Mouse (Mus musculus): ENCODE measurements around the gene Scyl2.

The Scyl2 gene

GRCm38 (mm10) chr10:89595935-89596334 is 90.2 kb downstream of the Scyl2 start:
- DNase-seq (ENCODE audit: low read depth, low spot score), result no peak

GRCm38 (mm10) chr10:89595514-89595913 is 90.6 kb downstream of the Scyl2 start:
- DNase-seq (ENCODE audit: low read depth, low spot score), result no peak

GRCm38 (mm10) chr10:89594309-89594708 is 91.8 kb downstream of the Scyl2 start:
- DNase-seq (ENCODE audit: low read depth, low spot score), result no peak

- DNase-seq (ENCODE audit: low read depth, low spot score), result no peak
Observed at GRCm38 (mm10) chr10:89592797-89593196, 93.3 kb downstream of the Scyl2 start.

- no peak for DNase-seq (ENCODE audit: low read depth, low spot score)
Observed at GRCm38 (mm10) chr10:89589877-89590276, 96.2 kb downstream of the Scyl2 start.
